Mouse (Mus musculus): ENCODE results near the gene Tmem121b. TPM values are rescaled to one million over a fixed set of nuclear protein-coding genes. Genes with fewer than 3 reads are reported as not detected.

The Tmem121b gene
- polyA plus RNA-seq (2014; fragmentation: Illumina TruSeq; extraction: RNeasy Lipid Tissue Mini Kit (QIAGEN cat#74804); ENCODE audit: low read depth, low replicate concordance): not detected

GRCm38 (mm10) chr6:120493374-120494181 is at the start of gene Tmem121b:
Gene Tmem121b (minus strand): TSS chr6:120493807.

GRCm38 (mm10) chr6:120531020-120531965 is 37.7 kb upstream of the Tmem121b start, which contains the start of gene Hdhd5:
Gene Hdhd5 (minus strand): TSS chr6:120531319.

DNA sequence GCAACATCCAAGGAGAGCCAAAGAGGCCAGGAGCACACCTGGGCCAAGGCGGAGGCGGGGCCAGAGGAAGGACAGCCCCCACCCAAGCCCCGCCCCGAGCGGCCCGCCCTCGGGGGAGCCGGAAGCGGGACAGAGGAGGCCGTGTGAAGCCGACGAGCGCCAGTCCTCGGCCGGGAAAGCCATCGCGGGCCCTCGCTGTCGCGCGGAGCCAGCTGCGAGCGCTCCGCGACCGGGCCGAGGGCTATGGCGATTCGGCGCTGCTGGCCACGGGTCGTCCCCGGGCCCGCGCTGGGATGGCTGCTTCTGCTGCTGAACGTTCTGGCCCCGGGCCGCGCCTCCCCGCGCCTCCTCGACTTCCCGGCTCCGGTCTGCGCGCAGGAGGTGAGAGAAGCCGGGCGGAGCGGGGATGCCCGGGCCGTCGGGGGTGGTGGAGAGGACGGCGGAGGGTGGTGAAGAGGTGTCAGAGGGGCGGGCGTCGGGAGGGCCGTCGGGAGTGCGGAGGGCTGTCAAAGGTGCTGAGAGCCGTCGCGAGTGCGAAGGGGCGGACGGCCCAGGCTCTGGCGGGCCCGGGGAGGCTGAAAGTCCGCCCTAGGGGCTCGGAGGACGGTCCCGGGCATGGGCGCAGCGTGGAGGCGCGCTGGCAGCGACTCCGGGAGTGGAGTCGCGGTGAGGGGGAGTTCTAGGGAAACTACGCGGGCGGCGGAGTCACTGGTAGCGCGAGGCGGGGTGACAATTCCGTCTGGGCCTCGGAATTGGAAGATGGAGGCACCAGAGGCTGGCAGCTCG is 30.3 kb downstream of the Tmem121b start, which contains the start of gene Il17ra:
TSS of gene Il17ra (plus strand) at position 162 of the 786 bp plus-strand sequence.

Other genes with a start within 250 kb of the Tmem121b start
- not detected for gene D330020A13Rik, start 199.4 kb downstream of the Tmem121b start, polyA plus RNA-seq (2014; fragmentation: Illumina TruSeq; extraction: RNeasy Lipid Tissue Mini Kit (QIAGEN cat#74804); ENCODE audit: low read depth, low replicate concordance)
- 1.5 TPM for gene B4galnt3, start 199.2 kb downstream of the Tmem121b start, polyA plus RNA-seq (2014; fragmentation: Illumina TruSeq; extraction: RNeasy Lipid Tissue Mini Kit (QIAGEN cat#74804); ENCODE audit: low read depth, low replicate concordance)
- gene Kdm5a, start 129.7 kb downstream of the Tmem121b start, polyA plus RNA-seq (2014; fragmentation: Illumina TruSeq; extraction: RNeasy Lipid Tissue Mini Kit (QIAGEN cat#74804); ENCODE audit: low read depth, low replicate concordance): 24.2 TPM
- gene Ccdc77, start 129.4 kb downstream of the Tmem121b start, polyA plus RNA-seq (2014; fragmentation: Illumina TruSeq; extraction: RNeasy Lipid Tissue Mini Kit (QIAGEN cat#74804); ENCODE audit: low read depth, low replicate concordance): 17.3 TPM
- gene Il17ra, start 30.6 kb downstream of the Tmem121b start, polyA plus RNA-seq (2014; fragmentation: Illumina TruSeq; extraction: RNeasy Lipid Tissue Mini Kit (QIAGEN cat#74804); ENCODE audit: low read depth, low replicate concordance): 7.4 TPM
- 20.7 TPM for gene Hdhd5, start 37.5 kb upstream of the Tmem121b start, polyA plus RNA-seq (2014; fragmentation: Illumina TruSeq; extraction: RNeasy Lipid Tissue Mini Kit (QIAGEN cat#74804); ENCODE audit: low read depth, low replicate concordance)
- gene Cecr2, start 172.6 kb upstream of the Tmem121b start, polyA plus RNA-seq (2014; fragmentation: Illumina TruSeq; extraction: RNeasy Lipid Tissue Mini Kit (QIAGEN cat#74804); ENCODE audit: low read depth, low replicate concordance): 3.4 TPM